Mouse (Mus musculus) lung, embryonic 16.5 days (tissue): ENCODE data around the gene Sowahb. TPM values are rescaled to one million over a fixed set of nuclear protein-coding genes. Genes with fewer than 3 reads are reported as not detected.
A peak's percentile ranks its signal among the peaks of the same experiment; 100 is the strongest.

Experiments
- ATAC-seq: fragments of 200-750 bp; cut with Nextera tagmentation; 2 replicates; pipeline ENCODE4 v1.8.0; 2017; ENCODE audit warnings: low read depth, mild to moderate bottlenecking, moderate library complexity
- H3K27ac ChIP-seq: fragments of 300-500 bp; sonication (generic); 2 replicates; pipeline ENCODE4 v1.5.1; 2014; ENCODE audit warnings: mild to moderate bottlenecking, control low read depth, low read length
- H3K27me3 ChIP-seq: fragments of 300-500 bp; sonication (generic); 2 replicates; pipeline ENCODE4 v1.6.1; 2014; ENCODE audit warnings: low read depth, low read length, mixed read lengths; ENCODE audit not compliant: control insufficient read depth, insufficient read depth
- H3K36me3 ChIP-seq: fragments of 300-500 bp; sonication (generic); 2 replicates; pipeline ENCODE4 v1.6.1; 2014; ENCODE audit warnings: low read length; ENCODE audit not compliant: control insufficient read depth, insufficient read depth
- H3K4me1 ChIP-seq: fragments of 300-500 bp; sonication (generic); replicated peaks from 2 replicates; pipeline ENCODE4 v1.6.1; 2014; ENCODE audit warnings: low read length, mixed read lengths; ENCODE audit not compliant: control insufficient read depth, insufficient read depth
- H3K4me2 ChIP-seq: fragments of 300-500 bp; sonication (generic); 2 replicates; pipeline ENCODE4 v1.6.1; 2014; ENCODE audit warnings: low read depth, low read length, control low read depth
- H3K4me3 ChIP-seq: fragments of 300-500 bp; sonication (generic); 2 replicates; pipeline ENCODE4 v1.5.1; 2014; ENCODE audit warnings: mild to moderate bottlenecking, low read length, control low read depth
- H3K9ac ChIP-seq: fragments of 300-500 bp; sonication (generic); 2 replicates; pipeline ENCODE4 v1.6.1; 2014; ENCODE audit warnings: low read length, control low read depth
- H3K9me3 ChIP-seq: fragments of 300-500 bp; sonication (generic); 2 replicates; pipeline ENCODE4 v1.6.1; 2016; ENCODE audit warnings: low read length; ENCODE audit not compliant: control insufficient read depth
- WGBS: fragments of 180-500 bp; shearing (Covaris S2); extraction: QIAGEN DNeasy Blood & Tissue Kit; methylation state at CpG from one replicate; pipeline ENCODE4 v1.1.7; 2014; 5-methylcytosine and 5-hydroxymethylcytosine counted together
- polyA plus RNA-seq: library from polyadenylated mRNA; unstranded; fragments of >200 nt; fragmentation: Nextera tagmentation; extraction: Ambion mirVana; gene quantifications from 2 replicates; pipeline ENCODE4 v1.2.1, GENCODE M21; 2015

Sowahb gene
- polyA plus RNA-seq, 1 experiment from 2014 or later: 1.2 TPM

DNA sequence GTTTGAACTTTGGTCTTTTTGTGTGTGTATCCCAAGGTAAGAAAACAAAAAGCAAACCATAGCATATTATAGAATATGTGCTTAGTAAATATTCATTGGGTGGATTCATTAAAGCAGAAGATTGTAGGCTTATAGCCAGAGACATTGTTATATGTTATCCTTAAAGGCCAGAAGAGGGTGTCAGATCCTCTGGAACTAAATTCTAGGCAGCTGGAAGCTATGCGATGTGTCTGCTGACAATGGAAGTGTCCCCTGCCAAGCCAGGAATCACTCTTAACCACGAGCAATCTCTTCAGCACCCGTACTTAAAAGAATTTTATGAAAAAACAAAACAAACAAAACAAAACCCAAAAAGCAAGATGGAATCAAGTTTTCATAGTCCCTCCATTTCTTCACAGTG, 27.1 kb downstream of the Sowahb start:
- no peaks in the 10 kb centered on the region for H3K27me3 ChIP-seq
- ATAC-seq: peak; percentile 66; the same call in 1 of the 2 replicates
- 39% methylated on average over 3 of the region's 3 CpGs for WGBS

DNA sequence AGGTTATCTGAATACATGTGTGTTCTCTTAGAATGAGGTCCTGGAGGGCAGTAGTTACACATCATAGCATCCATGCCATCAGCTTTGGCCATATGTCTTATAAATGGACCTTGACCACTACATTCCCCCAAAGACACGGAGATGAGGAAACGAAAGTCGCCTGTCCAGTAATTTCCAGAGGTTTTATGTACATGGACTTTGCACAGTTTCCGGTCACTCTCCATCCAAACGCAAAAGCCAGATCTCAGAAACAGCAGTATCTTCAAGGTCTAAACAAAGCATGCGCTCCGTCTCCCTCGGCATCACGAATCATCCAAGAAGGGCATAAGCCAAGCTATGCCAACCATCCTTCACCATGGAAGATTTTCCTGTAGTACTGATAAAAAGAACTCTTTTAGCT, 36.6 kb downstream of the Sowahb start:
- H3K4me3 ChIP-seq: no peak overlapping the region
- no peak overlapping the region for H3K27ac ChIP-seq
- no peak overlapping the region for H3K4me2 ChIP-seq
- WGBS: 89% methylated on average over 9 of the region's 9 CpGs
- no peak overlapping the region for H3K9ac ChIP-seq
- H3K36me3 ChIP-seq: no peaks in the 10 kb centered on the region
- peaks cover 14% of the 10 kb centered on the region for H3K4me1 ChIP-seq
- ATAC-seq: no peak
- H3K27me3 ChIP-seq: no peaks in the 10 kb centered on the region
- no peaks in the 10 kb centered on the region for H3K9me3 ChIP-seq

More for the DNA sequence above, 27.1 kb downstream of the Sowahb start:
- no peak overlapping the region for H3K4me3 ChIP-seq
- H3K4me2 ChIP-seq: no peak overlapping the region
- no peak overlapping the region for H3K9ac ChIP-seq
- H3K36me3 ChIP-seq: no peaks in the 10 kb centered on the region
- peaks cover 5% of the 10 kb centered on the region; the same call in 1 of the 2 replicates for H3K9me3 ChIP-seq
- no peak overlapping the region for H3K27ac ChIP-seq
- no peaks in the 10 kb centered on the region for H3K4me1 ChIP-seq

GRCm38 (mm10) chr5:93005815-93006341, 38.9 kb downstream of the Sowahb start:
- Histone ChIP-seq H3K27ac (peak overlapping the region; percentile 84), H3K4me3 (peak overlapping the region; percentile 37), H3K36me3 (no peaks in the 10 kb centered on the region), H3K4me1 (peaks cover 19% of the 10 kb centered on the region), H3K9me3 (no peaks in the 10 kb centered on the region), H3K4me2 (peak overlapping the region; percentile 54), H3K27me3 (no peaks in the 10 kb centered on the region), H3K9ac (peak overlapping the region; percentile 48)
- WGBS: 36% methylated on average over 14 of the region's 14 CpGs
- ATAC-seq: peak; percentile 42

DNA sequence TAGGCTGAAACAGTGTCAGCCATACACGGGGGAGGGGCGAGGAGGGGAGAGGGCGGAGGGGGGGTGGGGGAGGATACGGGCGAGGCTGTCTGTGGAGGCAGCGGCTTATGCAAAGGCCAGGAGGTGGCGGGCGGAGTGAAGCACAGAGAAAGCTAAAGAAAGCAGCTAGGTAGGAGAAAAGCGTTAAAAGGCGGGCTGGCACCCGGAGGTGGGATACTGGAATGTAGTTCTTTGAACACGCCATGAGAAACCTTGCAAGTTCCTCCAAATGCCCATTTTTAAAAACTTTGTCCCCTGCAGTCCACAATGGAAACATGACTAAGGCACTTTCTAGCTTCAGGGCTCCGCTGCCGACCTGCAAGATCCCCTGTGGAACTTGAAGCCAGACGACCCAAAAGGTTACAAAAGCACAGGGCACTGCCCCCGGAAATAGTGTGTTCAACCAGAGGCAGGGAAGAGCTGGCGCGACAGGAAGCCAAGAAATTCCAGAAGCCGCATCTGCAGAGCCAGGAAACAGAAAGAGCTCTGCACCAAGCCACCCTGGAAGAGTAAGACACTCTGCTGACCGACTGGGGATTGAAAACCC, 39.5 kb downstream of the Sowahb start:
- Histone ChIP-seq H3K36me3 (no peaks in the 10 kb centered on the region), H3K4me3 (peak overlapping the region; percentile 37), H3K4me1 (peaks cover 24% of the 10 kb centered on the region), H3K27ac (peak overlapping the region; percentile 84), H3K9ac (peak overlapping the region; percentile 48), H3K9me3 (no peaks in the 10 kb centered on the region), H3K27me3 (no peaks in the 10 kb centered on the region), H3K4me2 (peak overlapping the region; percentile 54)
- WGBS: 6% methylated on average over 20 of the region's 20 CpGs
- peak; percentile 39 for ATAC-seq

- Histone ChIP-seq H3K27me3 (no peaks in the 10 kb centered on the region), H3K9ac (no peak overlapping the region), H3K4me2 (no peak overlapping the region), H3K4me1 (peaks cover 40% of the 10 kb centered on the region), H3K4me3 (no peak overlapping the region), H3K27ac (no peak overlapping the region), H3K9me3 (no peaks in the 10 kb centered on the region), H3K36me3 (no peaks in the 10 kb centered on the region)
- WGBS: 79% methylated on average over 2 of the region's 2 CpGs
- ATAC-seq: no peak
Measured at GRCm38 (mm10) chr5:93002615-93003014, 42.2 kb downstream of the Sowahb start.

DNA sequence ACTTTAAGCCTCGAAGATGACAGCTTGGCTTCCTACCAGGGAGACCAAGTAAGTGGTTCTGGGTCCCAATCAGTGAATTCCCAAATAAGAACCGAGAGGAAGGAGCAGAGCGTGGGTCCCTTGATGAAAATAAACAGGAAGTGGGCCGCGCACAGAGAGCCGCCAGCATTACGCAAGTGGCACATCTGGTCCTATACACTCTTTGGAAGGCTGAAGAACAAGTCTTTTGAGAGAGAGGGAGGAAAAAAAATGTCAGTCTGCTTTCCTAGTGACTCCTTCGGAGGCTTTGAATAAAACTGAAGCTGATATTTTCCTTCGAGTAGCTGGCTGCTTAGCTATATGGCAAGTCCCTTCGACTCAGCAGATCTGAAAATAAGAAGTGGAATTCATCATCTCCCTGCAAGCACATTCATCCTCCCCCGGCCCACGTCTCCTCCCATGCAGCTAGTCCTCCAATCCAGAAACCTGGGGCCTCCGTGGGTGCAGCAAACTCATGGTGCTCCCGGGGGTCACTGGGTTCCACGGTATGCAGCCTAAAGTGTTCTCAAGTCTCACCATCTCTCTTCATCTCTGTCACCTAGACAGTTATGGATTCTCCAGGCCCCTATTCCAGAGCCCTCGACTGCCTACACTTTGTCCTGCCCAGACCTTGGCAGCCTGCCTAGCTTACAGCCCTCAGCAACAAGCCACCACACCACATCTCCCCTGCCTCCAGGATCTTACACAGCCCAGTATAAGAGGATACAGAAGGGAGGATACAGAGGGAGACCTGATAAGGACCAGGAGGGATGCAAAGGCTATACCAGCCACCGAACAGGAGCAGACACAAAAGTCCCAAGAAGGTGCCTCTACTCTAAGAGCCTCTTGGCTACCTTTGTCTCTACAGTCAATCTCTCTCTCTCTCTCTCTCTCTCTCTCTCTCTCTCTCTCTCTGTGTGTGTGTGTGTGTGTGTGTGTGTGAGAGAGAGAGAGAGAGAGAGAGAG, 43.8 kb downstream of the Sowahb start:
- peaks cover 47% of the 10 kb centered on the region for H3K4me1 ChIP-seq
- H3K27me3 ChIP-seq: no peaks in the 10 kb centered on the region
- H3K4me3 ChIP-seq: no peak overlapping the region
- H3K9me3 ChIP-seq: no peaks in the 10 kb centered on the region
- H3K36me3 ChIP-seq: no peaks in the 10 kb centered on the region
- H3K9ac ChIP-seq: 0 out of 2 replicates have a peak overlapping the region, but pooled peaks have one; percentile 2
- 26% methylated on average over 17 of the region's 17 CpGs for WGBS
- ATAC-seq: peak; percentile 75
- peak overlapping the region; percentile 93 for H3K27ac ChIP-seq
- H3K4me2 ChIP-seq: no peak overlapping the region

- no peaks in the 10 kb centered on the region for H3K9me3 ChIP-seq
- no peaks in the 10 kb centered on the region for H3K36me3 ChIP-seq
- no peak overlapping the region for H3K9ac ChIP-seq
- H3K4me2 ChIP-seq: no peak overlapping the region
- WGBS: 61% methylated on average over 6 of the region's 6 CpGs
- no peak for ATAC-seq
- no peak overlapping the region for H3K4me3 ChIP-seq
- peak overlapping the region; percentile 93 for H3K27ac ChIP-seq
- H3K27me3 ChIP-seq: no peaks in the 10 kb centered on the region
- H3K4me1 ChIP-seq: peaks cover 37% of the 10 kb centered on the region
Measured at GRCm38 (mm10) chr5:93000060-93000459, 44.8 kb downstream of the Sowahb start.

DNA sequence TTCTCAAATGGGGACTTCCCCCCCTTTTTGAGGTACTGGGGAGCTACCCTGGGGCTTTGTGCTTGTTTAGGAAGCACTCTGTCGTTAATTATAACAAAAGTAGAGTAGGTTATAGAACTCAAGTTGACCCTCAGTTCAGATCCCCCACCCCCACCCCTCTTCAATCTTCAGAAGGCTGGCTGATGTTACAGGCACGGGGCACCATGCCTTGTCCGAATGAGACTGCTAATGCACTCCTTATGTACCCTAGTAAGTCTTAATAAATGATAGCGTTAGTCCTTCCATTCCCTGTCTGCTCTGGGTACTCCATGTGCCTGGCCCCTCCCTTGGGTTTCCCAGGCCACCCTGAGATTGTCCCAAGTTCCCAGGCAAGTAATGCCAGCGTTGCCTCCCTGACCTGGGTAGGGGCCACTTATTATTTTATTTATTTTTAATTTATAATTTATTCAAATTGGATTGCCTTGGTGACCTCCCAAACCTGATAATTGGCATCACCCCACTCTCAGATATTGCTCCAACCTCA, 46.3 kb downstream of the Sowahb start:
- WGBS: 23% methylated on average over 5 of the region's 5 CpGs
- H3K9me3 ChIP-seq: no peaks in the 10 kb centered on the region
- H3K9ac ChIP-seq: no peak overlapping the region
- peaks cover 37% of the 10 kb centered on the region for H3K4me1 ChIP-seq
- H3K27ac ChIP-seq: peak overlapping the region; percentile 98
- ATAC-seq: no peak
- H3K4me3 ChIP-seq: no peak overlapping the region
- no peaks in the 10 kb centered on the region for H3K27me3 ChIP-seq
- H3K36me3 ChIP-seq: no peaks in the 10 kb centered on the region
- no peak overlapping the region for H3K4me2 ChIP-seq
